Mouse (Mus musculus): ENCODE measurements at regions not wholly inside any gene's neighbourhood (a gene's known extent, or its start where the extent isn't known, plus 50 kb on each side); places are given as distances from the start of the nearest gene placed in this dataset.
"Not testable (repeated sequence)": the region's sequence is repeated elsewhere in the genome, so short reads cannot be mapped to it uniquely, and the experiment has no call there.

DNA sequence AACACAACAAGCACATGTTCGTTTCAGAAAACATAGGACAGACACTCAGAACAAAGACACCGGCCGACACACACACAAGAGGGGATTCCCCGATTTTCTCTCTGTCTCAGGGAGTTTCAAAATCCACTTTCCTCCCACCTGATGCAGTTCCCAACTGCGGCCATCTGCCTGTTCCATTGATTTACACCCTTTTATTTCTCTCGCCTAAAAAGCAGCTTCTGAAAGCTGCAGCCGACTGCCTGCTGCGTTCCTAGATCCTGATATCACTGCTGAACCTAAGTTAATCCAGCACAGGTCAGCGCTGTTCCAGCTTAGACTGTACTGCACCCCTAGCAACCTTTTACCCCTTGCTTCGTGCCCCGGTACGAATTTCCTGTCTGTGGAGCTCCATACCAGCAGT, 237.0 kb downstream of the Impad1 start:
- DNase-seq = no peak

DNA sequence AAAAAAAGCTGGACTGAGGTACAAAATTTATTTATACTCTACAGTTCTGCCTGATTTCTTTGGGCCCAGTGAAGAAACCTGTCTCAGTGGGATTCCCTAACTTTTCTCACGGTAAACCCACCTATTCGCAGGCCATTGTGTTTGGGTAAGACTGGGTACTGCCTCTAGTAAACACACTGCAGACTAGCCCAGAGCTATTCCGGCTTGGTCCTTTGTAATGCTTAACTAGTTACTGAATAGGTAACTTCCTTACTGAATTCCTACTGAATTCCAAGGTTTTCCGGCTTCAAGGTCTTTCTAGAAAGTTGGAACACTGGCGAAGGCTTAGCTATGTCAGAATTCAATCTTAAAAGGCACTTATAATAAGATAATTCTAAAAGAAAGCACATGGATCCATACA, 242.9 kb downstream of the Impad1 start:
- no peak for DNase-seq

DNA sequence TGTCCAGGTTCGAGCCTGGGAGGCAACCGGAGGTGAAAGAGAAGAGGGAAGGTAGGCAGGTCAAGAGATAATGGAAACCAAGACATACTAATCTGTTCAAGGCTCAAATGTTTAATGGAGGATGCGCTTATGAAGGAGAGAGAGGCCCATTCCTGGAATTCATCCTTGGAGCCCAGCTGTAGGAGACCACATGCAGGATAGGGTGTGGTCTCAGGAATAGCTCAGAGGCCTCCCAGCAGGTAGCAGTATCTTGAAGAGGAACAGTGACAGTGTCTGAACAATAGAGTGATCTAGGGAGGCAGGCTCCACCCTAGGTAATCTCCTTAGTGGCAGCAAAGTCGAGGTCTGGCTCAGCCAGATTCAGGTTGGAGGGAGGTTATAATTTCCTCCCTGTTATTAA, 243.3 kb downstream of the Impad1 start:
- no peak for DNase-seq

DNA sequence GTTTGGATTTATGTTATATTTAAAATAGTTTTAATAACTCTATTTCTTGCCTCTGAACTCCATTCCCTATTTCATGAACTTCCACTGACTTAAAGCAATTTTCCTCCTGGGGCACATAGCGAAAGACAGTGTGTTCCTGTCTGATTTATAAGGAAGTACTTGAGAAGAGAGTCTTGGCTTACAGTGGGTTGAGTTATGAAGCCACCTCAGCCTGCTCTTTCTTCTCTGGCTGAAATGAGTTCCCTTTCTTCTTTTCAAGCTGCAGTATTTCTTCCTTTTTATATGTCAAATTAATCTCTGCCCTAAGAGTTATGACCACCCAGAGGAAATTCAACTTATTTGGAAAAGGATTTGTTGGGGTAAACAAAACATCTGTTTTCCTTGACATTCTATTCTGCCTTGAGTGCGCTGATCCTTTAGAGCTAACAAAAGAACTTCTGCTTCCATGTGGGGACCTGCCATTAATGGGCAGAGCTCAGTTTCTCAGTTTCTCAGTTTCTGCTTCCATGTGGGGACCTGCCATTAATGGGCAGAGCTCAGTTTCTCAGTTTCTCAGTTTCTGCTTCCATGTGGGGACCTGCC, 255.9 kb downstream of the Impad1 start:
- no peak for DNase-seq

DNA sequence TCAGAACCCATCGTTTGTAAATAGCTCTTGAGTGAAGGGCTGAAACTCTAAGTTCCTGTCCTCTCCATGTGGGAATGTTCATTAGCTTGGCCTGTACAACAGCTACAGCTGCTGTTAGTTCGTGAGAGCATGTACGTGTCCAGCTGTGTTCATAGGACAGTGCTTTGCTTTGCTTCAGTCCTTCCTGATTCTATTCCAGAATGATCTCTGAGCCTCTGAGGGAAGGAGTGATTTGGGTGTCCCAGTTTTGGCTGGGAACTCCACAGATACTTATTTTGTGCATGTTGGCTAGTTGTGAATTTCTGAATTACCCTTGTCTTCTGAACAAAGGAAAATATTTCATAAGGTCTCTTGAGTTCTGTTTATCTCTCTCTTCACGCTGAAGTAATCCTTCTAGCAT, 261.0 kb downstream of the Impad1 start:
- DNase-seq = no peak

DNA sequence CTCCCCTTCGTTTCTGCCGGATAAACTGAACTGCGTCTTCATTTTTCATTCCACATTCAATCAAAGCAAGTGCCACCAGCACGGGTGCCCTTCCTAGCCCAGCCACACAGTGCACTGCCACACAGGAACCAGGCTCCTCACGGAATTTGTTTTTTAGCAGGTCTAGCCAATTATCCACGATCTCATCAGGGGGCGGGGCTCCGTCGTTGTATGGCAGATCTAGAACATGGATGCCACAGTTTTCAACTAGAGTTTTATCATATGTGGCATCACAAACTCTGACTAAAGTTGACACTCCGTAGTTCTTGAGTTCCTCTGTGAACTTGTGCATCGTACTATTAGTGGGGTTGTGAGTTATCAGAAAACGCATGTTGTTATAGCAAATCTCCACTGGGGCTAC, 264.8 kb downstream of the Impad1 start:
- no peak for DNase-seq

DNA sequence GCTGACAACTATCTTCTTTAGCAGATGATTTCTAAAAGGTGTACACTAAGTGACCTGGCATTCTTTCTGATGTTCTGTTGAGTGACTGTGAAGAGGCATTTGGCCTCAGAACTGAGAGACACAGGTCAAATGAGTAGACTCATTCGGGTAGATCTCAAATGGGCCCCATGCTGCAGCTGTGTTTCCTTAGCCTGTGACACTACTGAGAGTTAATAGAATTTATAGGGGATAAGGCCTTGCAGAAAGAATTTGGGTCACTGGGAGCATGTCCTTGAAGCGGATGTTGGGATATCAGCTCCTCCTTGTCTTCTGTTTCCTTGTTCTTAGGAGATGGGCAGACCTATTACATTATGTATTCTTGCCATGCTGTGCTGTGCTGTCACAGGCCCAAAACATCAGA, 271.4 kb downstream of the Impad1 start:
- no peak for DNase-seq

DNA sequence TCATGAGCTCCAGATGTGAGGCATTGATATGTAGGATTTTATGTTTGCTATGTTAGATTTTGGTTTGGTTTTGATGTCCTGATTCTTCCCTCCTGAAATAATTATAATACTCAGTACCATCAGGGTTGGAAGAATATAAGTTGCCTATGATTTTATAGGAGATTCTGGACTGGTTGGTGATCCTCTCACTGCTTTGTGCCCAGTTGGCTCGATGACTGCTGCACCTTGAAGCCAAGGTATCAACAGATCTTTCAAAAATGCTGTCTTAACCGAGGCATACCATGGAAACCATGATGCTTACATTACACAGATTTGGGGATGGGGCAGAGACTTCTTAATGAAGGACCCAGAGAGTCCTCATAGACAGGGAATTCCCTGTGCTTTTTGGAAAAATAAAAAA, 274.4 kb downstream of the Impad1 start:
- DNase-seq = no peak

DNA sequence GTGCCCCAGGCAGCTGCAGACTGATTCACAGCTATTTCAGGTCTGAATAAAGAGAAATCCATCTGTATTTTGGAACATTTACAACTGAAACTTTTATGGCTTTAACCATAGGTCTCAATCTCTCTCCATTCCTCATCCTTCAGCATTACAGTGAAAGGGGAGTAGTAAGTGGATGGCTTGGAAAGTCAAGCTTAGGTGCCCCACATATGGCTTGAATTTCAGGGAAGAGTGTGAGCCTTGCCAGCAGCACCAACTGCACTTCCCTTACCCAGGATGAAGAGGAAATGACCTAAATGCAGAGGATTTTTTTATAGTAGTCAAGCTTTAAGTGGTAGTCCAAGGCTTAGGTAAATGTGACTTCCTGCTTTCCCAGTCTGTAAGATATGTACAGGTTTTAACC, 279.8 kb downstream of the Impad1 start:
- DNase-seq = no peak

DNA sequence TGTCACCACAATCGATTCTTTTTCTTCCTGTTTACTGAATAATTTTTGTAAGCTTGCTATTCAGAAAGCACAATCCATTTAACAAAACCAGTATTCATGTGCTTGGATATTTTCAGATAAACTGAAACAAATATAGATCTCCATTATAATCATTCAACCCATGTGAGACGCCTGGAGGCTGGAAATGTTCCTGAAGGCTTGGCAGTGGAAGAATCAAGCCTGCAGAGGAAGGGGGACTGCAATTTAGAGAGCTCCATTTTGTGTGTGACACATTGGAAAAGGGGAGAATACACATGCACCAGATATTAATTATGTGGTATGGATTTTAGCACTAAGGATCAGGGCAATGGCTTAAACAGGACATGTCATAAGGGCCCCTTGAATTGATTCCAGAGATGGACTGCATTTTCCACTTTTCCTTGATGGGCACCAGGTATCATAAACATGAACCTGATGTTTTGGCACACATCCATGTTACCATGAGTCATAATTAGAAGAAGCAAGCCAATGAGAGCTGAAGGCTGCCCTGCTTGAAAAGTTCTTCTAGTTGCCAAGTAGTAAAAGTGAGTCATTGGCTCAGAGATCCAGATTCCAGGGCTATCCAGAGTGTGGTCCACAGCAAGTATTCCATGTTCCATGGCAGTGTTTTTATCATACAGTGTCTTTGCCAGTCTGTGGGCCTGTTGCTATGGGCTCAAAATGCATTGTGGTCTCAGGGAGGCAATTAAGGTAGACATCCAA, 282.8 kb downstream of the Impad1 start:
- no peak for DNase-seq

DNA sequence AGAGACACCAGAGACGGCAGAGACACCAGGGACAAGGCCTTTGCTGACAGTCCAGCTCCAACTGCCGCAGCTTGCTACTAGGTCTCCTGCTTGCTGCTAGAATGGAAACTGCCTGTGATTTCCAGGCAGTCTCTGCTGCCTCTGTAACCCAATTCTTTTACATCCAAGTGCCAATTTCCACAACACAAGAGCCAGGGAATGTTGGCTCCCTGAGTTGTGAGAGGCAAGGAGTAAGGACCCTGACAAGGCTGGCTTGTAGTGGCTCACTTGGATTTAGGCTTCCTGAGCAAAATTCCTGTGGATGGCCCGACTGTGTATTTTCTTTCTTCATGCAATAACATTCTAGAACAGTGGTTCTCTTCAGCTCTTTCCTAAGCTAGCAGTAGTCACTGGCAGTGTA, 283.9 kb downstream of the Impad1 start:
- peak; percentile 14 for DNase-seq

DNA sequence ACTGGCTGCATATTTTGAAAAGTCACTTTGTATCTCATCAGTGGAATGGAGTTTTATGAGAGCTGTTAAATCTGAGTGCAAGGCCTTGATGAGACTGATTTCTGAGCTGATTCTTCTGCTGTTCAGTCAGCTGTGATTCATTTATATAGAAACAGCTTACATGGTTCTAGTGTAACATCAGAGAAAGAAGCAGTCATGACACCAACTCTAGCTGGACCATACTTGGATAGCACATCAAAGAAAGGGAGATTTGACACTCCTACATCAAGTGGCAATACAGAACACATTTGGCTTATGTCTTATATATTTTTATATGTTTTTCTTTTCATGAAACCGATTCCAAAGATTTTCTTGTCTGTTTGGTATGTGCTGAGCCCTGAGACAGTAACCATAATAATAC, 296.0 kb downstream of the Impad1 start:
- DNase-seq = no peak

DNA sequence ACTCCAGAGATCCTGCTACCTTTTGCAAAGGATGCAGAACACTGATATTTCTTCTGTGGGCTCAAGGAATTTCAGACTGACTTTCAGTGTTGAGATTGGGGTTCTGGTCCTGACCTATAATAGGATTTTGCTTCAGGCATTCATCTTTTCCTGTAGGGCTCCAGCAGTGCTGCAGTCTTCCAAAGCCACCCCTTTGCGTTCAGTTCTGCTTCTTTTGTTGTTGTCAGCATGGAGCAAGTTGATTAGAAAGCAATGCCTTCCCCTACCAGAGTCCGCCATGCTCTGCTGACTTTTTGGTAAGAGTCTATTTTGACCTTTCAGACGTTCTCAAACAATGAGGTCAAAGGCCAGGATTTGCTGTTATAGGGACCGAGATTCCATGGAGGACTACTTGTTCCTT, 297.0 kb downstream of the Impad1 start:
- DNase-seq = no peak

DNA sequence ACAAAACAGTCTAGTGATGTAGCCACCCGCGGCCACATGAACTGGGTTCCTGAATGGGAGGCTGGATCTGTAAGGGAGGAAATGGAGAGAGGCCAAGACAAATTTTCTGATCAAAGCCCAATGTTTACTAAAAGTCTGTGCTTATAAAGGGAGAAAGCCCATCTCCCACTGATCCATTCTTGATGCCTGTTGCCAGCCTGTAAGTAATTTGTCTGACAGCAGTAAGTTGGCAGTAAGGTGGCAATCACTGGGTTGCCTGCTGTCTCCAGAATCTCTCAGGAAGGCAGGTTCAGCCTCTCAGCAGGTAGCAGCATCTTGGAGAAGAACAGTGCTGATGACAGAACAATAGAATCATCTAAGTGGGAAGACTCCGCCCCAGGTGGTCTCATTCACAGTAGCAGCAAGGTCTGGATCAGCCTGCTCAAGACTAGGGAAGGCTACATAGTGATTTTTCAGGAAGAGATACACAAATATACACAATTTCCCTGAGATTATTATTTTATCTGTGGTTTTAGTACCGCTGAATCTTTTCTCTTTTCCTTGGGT, 327.9 kb downstream of the Impad1 start:
- no peak for DNase-seq

DNA sequence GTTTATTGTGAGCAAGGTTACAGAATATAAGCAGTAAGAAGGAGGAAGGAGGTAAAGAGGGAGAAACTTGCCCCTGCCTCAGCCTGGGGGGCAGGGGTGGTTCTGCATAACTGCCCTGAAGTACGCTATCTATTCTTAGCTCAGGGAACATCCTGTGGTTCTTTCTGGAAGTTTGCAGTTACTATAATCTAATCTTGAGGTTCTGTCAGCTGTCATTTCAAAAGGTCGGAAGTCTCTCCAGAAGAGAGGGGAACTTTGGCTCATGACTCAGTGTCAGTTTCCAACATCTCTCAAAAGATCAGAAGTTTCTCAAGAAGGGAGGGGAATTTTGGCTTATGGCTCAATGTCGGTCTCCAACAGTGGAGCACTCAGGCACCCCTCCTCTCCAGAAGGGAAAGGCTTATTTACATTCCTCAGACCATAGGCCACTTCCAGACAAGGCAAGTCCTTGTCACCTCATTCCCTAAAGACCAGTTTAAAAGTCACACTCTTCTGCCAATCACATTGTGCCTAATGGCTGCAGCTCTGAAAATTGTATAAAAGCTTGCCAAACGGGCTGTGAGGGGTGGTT, 328.9 kb downstream of the Impad1 start:
- peak; percentile 35 for DNase-seq

DNA sequence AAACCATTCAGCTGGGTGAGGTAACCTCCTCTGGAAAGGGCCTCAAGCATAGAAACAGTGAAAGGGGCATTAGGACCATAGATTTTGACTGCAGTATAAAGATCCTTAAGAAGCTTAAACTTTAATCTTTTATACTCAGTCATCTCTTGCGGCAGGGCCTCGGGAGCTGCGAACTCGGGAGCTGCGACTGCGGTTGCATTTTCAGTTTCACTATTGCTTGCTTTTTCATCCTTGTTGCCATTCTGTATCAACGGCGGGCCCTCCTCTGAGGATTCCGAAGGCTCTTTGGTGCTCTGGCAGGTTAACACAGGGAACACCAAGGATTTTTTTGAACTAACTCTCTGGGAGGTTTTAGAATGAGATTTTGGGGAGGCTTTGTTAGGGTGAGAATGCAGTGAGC, 333.9 kb downstream of the Impad1 start:
- no peak for DNase-seq

DNA sequence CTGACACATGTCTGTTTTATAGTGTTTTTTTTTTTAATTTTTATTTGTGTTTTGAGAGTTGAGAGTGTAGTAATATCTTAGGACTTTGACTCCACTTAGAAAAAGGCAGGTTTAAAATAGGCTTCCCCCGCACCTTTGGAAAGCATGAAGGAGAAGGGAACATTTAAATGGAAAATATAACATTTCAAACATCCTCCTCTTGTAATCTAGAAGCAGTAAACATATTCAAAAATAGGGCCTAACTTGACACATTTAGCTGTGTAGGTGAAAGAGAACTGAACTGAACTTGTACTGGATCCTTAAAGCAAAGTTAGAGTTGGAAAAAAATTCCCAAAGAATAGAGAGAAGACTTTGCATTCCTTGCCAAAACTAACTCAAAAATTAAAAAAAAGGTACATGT, 343.1 kb downstream of the Impad1 start:
- no peak for DNase-seq

DNA sequence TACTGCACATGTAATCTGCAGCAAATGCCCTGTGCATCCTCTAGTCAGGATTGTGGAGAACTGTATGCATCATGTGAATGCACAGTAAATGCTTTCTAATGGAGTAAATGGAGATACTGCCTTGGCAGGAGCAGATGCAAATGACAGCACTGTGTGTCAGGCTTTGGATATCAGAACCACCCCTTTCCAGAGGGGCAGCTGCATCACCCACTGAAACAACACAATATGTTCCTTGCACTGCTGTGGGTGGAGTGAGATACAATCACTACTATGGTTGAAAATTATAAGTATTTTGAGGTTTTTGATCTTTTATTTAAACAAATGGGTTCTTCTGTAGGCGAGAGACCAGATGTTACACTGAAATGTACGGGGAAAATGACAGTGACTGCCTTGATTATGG, 350.5 kb downstream of the Impad1 start:
- no peak for DNase-seq

DNA sequence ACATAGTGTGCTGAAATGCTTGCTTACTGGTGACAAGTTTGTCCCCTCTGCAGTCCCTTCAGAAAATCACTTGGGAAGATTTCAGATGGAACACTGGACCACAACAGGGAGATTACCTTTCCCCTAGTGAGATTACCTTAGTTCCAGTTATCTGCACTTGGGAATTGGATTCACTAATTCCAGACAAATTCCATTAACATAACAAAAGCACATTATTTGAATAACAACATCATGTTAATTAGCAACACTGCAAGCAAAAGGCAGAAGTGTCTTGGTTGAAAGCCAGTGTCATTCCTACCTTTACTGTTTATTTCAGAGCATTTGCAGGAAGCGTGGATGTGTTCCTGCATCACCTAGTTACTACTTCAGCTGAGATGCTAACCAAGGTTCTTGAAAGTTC, 355.6 kb downstream of the Impad1 start:
- no peak for DNase-seq

DNA sequence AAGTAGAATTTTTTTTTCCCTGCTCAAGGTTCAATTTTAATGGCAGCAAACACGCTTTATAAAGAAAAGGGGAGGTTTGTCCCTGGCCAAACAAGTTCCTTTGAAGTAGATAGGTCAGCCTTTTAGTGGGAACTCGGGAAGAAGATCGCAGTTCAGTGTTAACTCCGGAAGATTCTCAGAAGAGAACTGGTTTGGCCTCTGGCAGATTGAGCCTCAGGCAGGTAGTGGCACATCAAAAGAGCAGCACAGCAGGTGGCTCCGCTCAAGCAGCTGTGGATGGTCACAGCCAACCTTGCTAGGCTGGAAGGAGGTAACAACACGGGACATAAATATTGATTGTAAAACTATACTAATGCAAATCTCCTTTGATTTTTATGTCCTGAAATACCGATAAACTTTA, 347.2 kb upstream of the Sdr16c6 start:
- DNase-seq = not testable (repeated sequence)

DNA sequence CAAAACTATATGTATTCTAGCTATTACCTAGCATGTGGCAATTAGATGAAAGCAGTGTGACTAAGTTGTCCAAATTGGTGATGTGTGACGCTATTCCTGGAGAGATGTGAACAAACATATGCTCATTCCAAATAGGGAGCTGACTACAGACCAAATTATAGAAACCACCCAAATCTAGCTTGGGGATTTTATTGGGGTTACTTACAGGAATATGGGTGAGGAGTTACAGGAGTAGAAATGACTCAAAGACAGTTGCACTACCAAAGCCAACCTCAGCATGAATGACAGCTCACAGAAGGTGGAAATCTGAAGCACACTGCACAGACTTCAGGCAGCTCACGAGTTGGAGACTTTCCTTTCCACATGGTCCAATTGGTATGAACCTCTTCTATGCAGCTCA, 326.5 kb upstream of the Sdr16c6 start:
- DNase-seq = no peak

DNA sequence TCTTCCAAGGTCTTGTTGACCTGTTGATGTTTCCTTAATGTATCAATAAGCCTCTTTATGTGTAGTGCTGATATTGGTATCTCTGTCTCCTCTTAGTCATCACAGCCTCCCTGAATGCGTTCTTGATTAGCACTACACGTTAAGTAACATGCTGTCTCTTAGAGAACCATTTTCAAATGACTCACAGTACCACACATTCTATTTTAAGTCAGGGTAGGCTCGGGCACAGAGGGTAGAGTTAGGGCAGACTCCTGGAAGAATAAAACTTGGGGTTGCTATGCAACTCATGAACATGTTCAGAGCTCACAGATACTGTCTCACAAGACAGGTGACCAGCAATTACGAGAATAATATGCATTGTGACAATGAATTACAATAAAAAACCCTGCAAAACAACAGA, 320.1 kb upstream of the Sdr16c6 start:
- DNase-seq = no peak

DNA sequence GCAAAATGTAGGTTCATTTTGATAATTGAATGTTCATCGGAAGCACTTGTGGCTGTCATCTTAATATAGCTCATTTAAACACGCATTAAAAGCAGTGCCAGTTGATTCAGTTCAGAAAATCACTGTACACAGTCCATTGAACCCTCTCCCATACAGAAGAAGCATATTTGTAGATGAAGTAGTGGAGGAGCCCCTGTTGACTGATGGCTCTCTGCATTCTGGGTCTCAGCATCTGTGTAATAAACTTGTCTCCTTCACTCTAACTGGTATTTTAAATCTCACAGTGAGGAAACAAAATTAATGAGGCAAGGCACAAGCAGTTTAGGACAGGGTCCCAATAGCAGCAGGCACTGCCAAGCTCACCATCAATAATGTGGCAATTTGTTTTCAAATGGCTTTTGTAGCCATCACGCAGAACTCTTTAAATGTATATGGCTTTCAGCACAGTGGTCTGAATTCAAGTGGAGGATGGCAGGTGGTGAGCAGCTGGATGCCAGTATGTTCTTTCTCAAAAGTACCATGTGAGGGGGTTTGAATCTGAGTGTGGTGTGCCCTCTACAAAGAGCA, 302.8 kb upstream of the Sdr16c6 start:
- DNase-seq = no peak

DNA sequence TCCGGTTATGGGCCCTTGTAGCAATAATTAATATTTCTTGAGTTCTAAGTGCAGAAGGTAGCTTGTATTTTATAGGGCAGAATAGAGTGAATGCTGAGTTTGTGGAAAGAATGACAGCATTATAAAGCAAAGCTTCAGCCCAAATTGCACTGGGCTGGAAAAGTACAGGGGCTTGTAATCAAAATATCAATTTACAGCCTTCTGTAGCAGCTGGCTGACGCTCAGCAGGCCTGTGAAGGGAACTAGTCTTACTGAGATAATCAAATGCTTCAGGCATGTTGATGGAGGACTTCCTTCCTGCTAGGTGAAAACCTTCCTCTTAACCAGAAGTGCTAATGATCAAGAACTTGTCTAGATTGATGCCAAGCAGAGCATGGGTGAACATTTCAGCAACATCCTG, 257.9 kb upstream of the Sdr16c6 start:
- no peak for DNase-seq

Data from lung, postnatal 36 days (tissue).